9 mouse cellular contexts compared by ENCODE assay signal in the genomic region with DNA sequence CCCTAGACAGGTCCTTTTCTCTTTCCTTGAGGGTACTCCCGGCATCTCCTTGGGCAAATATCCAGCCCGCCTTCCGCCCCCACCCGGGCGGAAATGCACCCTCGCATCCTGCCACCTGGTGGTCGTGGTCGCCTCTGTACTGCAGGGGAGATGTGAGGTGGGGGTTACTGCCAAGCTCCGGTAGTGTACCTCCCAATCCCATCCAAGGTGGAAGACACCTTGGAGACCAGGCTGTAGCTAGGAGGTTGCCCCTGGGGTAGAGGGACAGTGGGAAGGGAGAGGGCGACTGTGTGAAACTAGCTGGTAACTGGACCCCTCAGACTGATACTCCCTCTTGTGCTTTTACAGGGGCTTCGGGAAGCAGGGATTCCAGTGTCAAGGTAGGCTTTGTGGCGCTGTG. TPM values are rescaled to one million over a fixed set of nuclear protein-coding genes. Genes with fewer than 3 reads are reported as not detected.
A peak's percentile ranks its signal among the peaks of the same experiment; 100 is the strongest.
DNase-seq lines count a peak whose midpoint lies in the region; ATAC-seq and TF ChIP-seq lines count a peak whose summit lies in the region.
"Had no signal": no experiment of that assay in that cellular context is flagged by ENCODE, and none has a peak within 500 bp of the region (broad histone marks: within the 10 kb centered on the region; RNA-seq: fewer than 3 reads in every experiment).

No protein-coding gene starts in this region.

- intact Hi-C loops in left cerebral cortex, postnatal 25 days (cut with DNase I) = loop anchor here (5.0 kb wide), 1 partner anchor 52 kb away; no protein-coding TSS in a partner anchor

- peak overlapping the region; percentile 59 for H3K4me3 ChIP-seq in lung, embryonic 16.5 days (ENCODE audit: low read length)
- peak overlapping the region; percentile 73 for H3K4me3 ChIP-seq in forebrain, postnatal 0 days (ENCODE audit: low read depth, low read length)
- H3K4me3 ChIP-seq in midbrain, embryonic 14.5 days (replicated peaks; ENCODE audit: low read depth, low read length) = peak overlapping the region; percentile 65
- H3K4me3 ChIP-seq in stomach, embryonic 16.5 days (replicated peaks; ENCODE audit: low read length) = peak overlapping the region; percentile 56
- H3K4me3 ChIP-seq: myocyte had no signal

- H3K9ac ChIP-seq in lung, embryonic 16.5 days (ENCODE audit: low read length) = no peak overlapping the region
- H3K9ac ChIP-seq in forebrain, postnatal 0 days = peak overlapping the region; percentile 70
- peak overlapping the region; percentile 66; the same call in 1 of the 2 replicates for H3K9ac ChIP-seq in midbrain, embryonic 14.5 days (replicated peaks; ENCODE audit: low read length)
- H3K9ac ChIP-seq in stomach, embryonic 16.5 days (ENCODE audit: low read length) = no peak overlapping the region

- H3K4me1 ChIP-seq in lung, embryonic 16.5 days (replicated peaks; ENCODE audit: control insufficient read depth, insufficient read depth, low read length) = peaks cover 13% of the 10 kb centered on the region
- H3K4me1 ChIP-seq in forebrain, postnatal 0 days (ENCODE audit: insufficient read depth) = 0 out of 2 replicates have a peak, but pooled peaks cover 13% of the 10 kb centered on the region
- H3K4me1 ChIP-seq in midbrain, embryonic 14.5 days (ENCODE audit: control insufficient read depth, insufficient read depth, low read length) = 0 out of 2 replicates have a peak, but pooled peaks cover 8% of the 10 kb centered on the region
- H3K4me1 ChIP-seq in stomach, embryonic 16.5 days (ENCODE audit: control insufficient read depth, insufficient read depth, low read length) = peaks cover 9% of the 10 kb centered on the region; the same call in 1 of the 2 replicates

- H3K27me3 ChIP-seq in lung, embryonic 16.5 days (ENCODE audit: control insufficient read depth, insufficient read depth, low read depth, low read length) = peaks cover 36% of the 10 kb centered on the region
- no peaks in the 10 kb centered on the region for H3K27me3 ChIP-seq in forebrain, postnatal 0 days (ENCODE audit: insufficient read depth, low read length)
- H3K27me3 ChIP-seq in midbrain, embryonic 14.5 days (ENCODE audit: control insufficient read depth, insufficient read depth, low read length) = peaks cover 6% of the 10 kb centered on the region; the same call in 1 of the 2 replicates
- peaks cover 29% of the 10 kb centered on the region for H3K27me3 ChIP-seq in stomach, embryonic 16.5 days (ENCODE audit: control insufficient read depth, insufficient read depth, low read length)

- WGBS in lung, embryonic 16.5 days = 6% methylated on average over 12 of the region's 12 CpGs
- WGBS in forebrain, postnatal 0 days = 15% methylated on average over 12 of the region's 12 CpGs
- WGBS in midbrain, embryonic 14.5 days = 14% methylated on average over 12 of the region's 12 CpGs
- WGBS in stomach, embryonic 16.5 days = 10% methylated on average over 12 of the region's 12 CpGs

- TF ChIP-seq CTCF in forebrain, postnatal 0 days (IDR thresholded peaks at IDR 0.05; ENCODE audit: low read depth) = peak; percentile 74

- H3K4me2 ChIP-seq in lung, embryonic 16.5 days (ENCODE audit: low read depth, low read length) = peak overlapping the region; percentile 96
- H3K4me2 ChIP-seq in forebrain, postnatal 0 days (ENCODE audit: low read depth) = peak overlapping the region; percentile 94
- H3K4me2 ChIP-seq in midbrain, embryonic 14.5 days (ENCODE audit: low read length) = peak overlapping the region; percentile 87
- H3K4me2 ChIP-seq in stomach, embryonic 16.5 days (ENCODE audit: low read depth, low read length) = peak overlapping the region; percentile 88

- no peak; the same call in 1 of the 2 replicates for ATAC-seq in lung, embryonic 16.5 days (ENCODE audit: low read depth)
- ATAC-seq in forebrain, postnatal 0 days = peak; percentile 21; the same call in 1 of the 2 replicates
- no peak for ATAC-seq in midbrain, embryonic 14.5 days (ENCODE audit: low FRiP score, low TSS enrichment)
- no peak for ATAC-seq in stomach, embryonic 16.5 days (ENCODE audit: insufficient read depth, low FRiP score)
- no peak for ATAC-seq in megakaryocyte-erythroid progenitor cell, adult 5-6 weeks (replicated peaks; ENCODE audit: low FRiP score, low TSS enrichment, poor library complexity, severe bottlenecking)

- H3K9me3 ChIP-seq in lung, embryonic 16.5 days (ENCODE audit: control insufficient read depth, low read length) = no peaks in the 10 kb centered on the region
- no peaks in the 10 kb centered on the region for H3K9me3 ChIP-seq in forebrain, postnatal 0 days (ENCODE audit: low read length)
- H3K9me3 ChIP-seq in midbrain, embryonic 14.5 days (ENCODE audit: control insufficient read depth, low read length) = no peaks in the 10 kb centered on the region
- no peaks in the 10 kb centered on the region for H3K9me3 ChIP-seq in stomach, embryonic 16.5 days (replicated peaks; ENCODE audit: control insufficient read depth, low read length)

- no peak for DNase-seq in lung, adult 18-20 months
- peak; percentile 72 for DNase-seq in cerebellum, adult 11-12 months
- peak; percentile 48 for DNase-seq in forebrain, postnatal 0 days
- DNase-seq in left cerebral cortex, postnatal 25 days (ENCODE audit: low spot score in 2 of 2) = peak; percentile 56 to 59
- DNase-seq in midbrain, embryonic 14.5 days = peak; percentile 53

- H3K27ac ChIP-seq in lung, embryonic 16.5 days (ENCODE audit: low read length) = no peak overlapping the region
- no peak overlapping the region for H3K27ac ChIP-seq in forebrain, postnatal 0 days (ENCODE audit: low read depth, low read length)
- H3K27ac ChIP-seq in midbrain, embryonic 14.5 days (replicated peaks; ENCODE audit: low read depth, low read length) = no peak overlapping the region
- no peak overlapping the region for H3K27ac ChIP-seq in stomach, embryonic 16.5 days (ENCODE audit: low read length)

- H3K36me3 ChIP-seq in lung, embryonic 16.5 days (ENCODE audit: control insufficient read depth, insufficient read depth, low read length) = no peaks in the 10 kb centered on the region
- no peaks in the 10 kb centered on the region for H3K36me3 ChIP-seq in forebrain, postnatal 0 days (ENCODE audit: insufficient read depth)
- no peaks in the 10 kb centered on the region for H3K36me3 ChIP-seq in midbrain, embryonic 14.5 days (ENCODE audit: control insufficient read depth, insufficient read depth, low read length)
- no peaks in the 10 kb centered on the region for H3K36me3 ChIP-seq in stomach, embryonic 16.5 days (ENCODE audit: control insufficient read depth, insufficient read depth, low read length)

RNA-seq across cellular contexts. Expression of gene Prkcb, which starts 1.6 kb away (rescaled TPM):
- 4.1 and 5.2 TPM in 2 replicates for polyA plus RNA-seq in lung, embryonic 16.5 days (2015; fragmentation: Nextera tagmentation; extraction: Ambion mirVana)
- 182 and 207 TPM in 2 replicates for total RNA-seq in forebrain, postnatal 0 days (2014; rRNA removed)
- polyA plus RNA-seq in forebrain, postnatal 0 days (2015; fragmentation: Nextera tagmentation; extraction: Ambion mirVana) = 91.8 and 145 TPM in 2 replicates
- total RNA-seq in left cerebral cortex, postnatal 25 days (2021) = 1,000 to 10,000 TPM; 1,042 to 1,074 TPM
- polyA plus RNA-seq in midbrain, embryonic 14.5 days (2014; fragmentation: Nextera tagmentation; extraction: Ambion mirVana) = 110 and 111 TPM in 2 replicates
- 12.0 and 12.7 TPM in 2 replicates for polyA plus RNA-seq in stomach, embryonic 16.5 days (2015; fragmentation: Nextera tagmentation; extraction: Ambion mirVana)
- total RNA-seq in megakaryocyte-erythroid progenitor cell, adult 5-6 weeks (2014; fragmentation: Nextera tagmentation) = 6.0 and 11.4 TPM in 2 replicates
- total RNA-seq in megakaryocyte-erythroid progenitor cell, adult 5-6 weeks (2017) = 0.19 and 3.6 TPM in 2 replicates

Comparison
In these comparisons a context has a peak if more than half of its experiments do, and no peak if none do; other contexts are left out.
1. H3K9ac ChIP-seq: peak in forebrain, postnatal 0 days (single experiment) and midbrain, embryonic 14.5 days (single experiment); none in lung, embryonic 16.5 days (single experiment) and stomach, embryonic 16.5 days (single experiment).
2. DNase-seq: peak in cerebellum, adult 11-12 months (single experiment), forebrain, postnatal 0 days (single experiment), left cerebral cortex, postnatal 25 days (2 of 2) and midbrain, embryonic 14.5 days (single experiment); none in lung, adult 18-20 months (0 of 2).
3. Peak in every context shown above with its lines, with median percentiles within 50 percentile points of each other: H3K4me2 ChIP-seq and H3K4me3 ChIP-seq.